Mouse (Mus musculus) embryo, embryonic 10 days (tissue): Measurements from ENCODE around the gene Socs3.
A peak's percentile ranks its signal among the peaks of the same experiment; 100 is the strongest.

ENCODE experiments used
- DNase-seq: peaks from one replicate; pipeline ENCODE4 v3.0.0-alpha.2; 2015; ENCODE audit warnings: low spot score

Socs3 gene

GRCm38 (mm10) chr11:117995255-117995654 lies 25.4 kb upstream of the Socs3 start:
- DNase-seq: no peak

- DNase-seq: no peak
These were observed 24.6 kb upstream of the Socs3 start for GRCm38 (mm10) chr11:117994250-117995057.

GRCm38 (mm10) chr11:117993190-117994175 lies 23.6 kb upstream of the Socs3 start:
- no peak for DNase-seq

GRCm38 (mm10) chr11:117991502-117992470 lies 21.9 kb upstream of the Socs3 start:
- DNase-seq: no peak

- no peak for DNase-seq
These were observed 20.1 kb upstream of the Socs3 start for GRCm38 (mm10) chr11:117989926-117990325.

- no peak for DNase-seq
These were observed 19.4 kb upstream of the Socs3 start for GRCm38 (mm10) chr11:117989241-117989640.

GRCm38 (mm10) chr11:117987968-117988367 lies 18.1 kb upstream of the Socs3 start:
- no peak for DNase-seq

- DNase-seq: no peak
These were observed 17.2 kb upstream of the Socs3 start for GRCm38 (mm10) chr11:117987032-117987451.

GRCm38 (mm10) chr11:117986126-117987031 lies 16.5 kb upstream of the Socs3 start, which contains the start of gene Pgs1:
TSS of gene Pgs1 (plus strand) at chr11:117986292.
- peak; percentile 95 for DNase-seq

GRCm38 (mm10) chr11:117983770-117984169 lies 13.9 kb upstream of the Socs3 start:
- no peak for DNase-seq

- DNase-seq: no peak
These were observed 12.6 kb upstream of the Socs3 start for GRCm38 (mm10) chr11:117982426-117982825.

GRCm38 (mm10) chr11:117979388-117979787 lies 9.5 kb upstream of the Socs3 start:
- DNase-seq: no peak

GRCm38 (mm10) chr11:117977694-117978360 lies 8.0 kb upstream of the Socs3 start:
- DNase-seq: peak; percentile 56

- peak; percentile 62 for DNase-seq
These were observed 6.3 kb upstream of the Socs3 start for GRCm38 (mm10) chr11:117976081-117976582.

GRCm38 (mm10) chr11:117975211-117975967 lies 5.5 kb upstream of the Socs3 start:
- peak; percentile 84 for DNase-seq

- DNase-seq: no peak
These were observed 4.7 kb upstream of the Socs3 start for GRCm38 (mm10) chr11:117974327-117975125.

GRCm38 (mm10) chr11:117973569-117973968 lies 3.7 kb upstream of the Socs3 start:
- no peak for DNase-seq
